Mouse (Mus musculus): ENCODE data around the gene Kdm4b. TPM values are rescaled to one million over a fixed set of nuclear protein-coding genes. Genes with fewer than 3 reads are reported as not detected.
A peak's percentile ranks its signal among the peaks of the same experiment; 100 is the strongest.

Kdm4b gene
- total and polyA plus RNA-seq, 2 experiments, result 9.5 to 15.6 TPM

- Histone ChIP-seq H3K9ac (ENCODE audit: low read depth, low read length) (no peak overlapping the region), H3K27ac (replicated peaks; ENCODE audit: insufficient read depth, low read depth, low read length) (no peak overlapping the region), H3K4me1 (ENCODE audit: control insufficient read depth, insufficient read depth, low read length) (peaks cover 6% of the 10 kb centered on the region; the same call in 1 of the 2 replicates), H3K36me3 (ENCODE audit: control insufficient read depth, insufficient read depth, low read length) (no peaks in the 10 kb centered on the region), H3K4me3 (ENCODE audit: insufficient read depth, low read depth, low read length) (no peak overlapping the region), H3K27me3 (ENCODE audit: control insufficient read depth, insufficient read depth, low read length) (no peaks in the 10 kb centered on the region), H3K79me2 (ENCODE audit: control insufficient read depth, insufficient read depth, low read length) (no peaks in the 10 kb centered on the region; the same call in 1 of the 2 replicates)
- no peak for TF ChIP-seq POLR2A (IDR thresholded peaks at IDR 0.05; ENCODE audit: extremely low read depth, insufficient read depth, low read length)
- TF ChIP-seq CTCF (IDR thresholded peaks at IDR 0.05; ENCODE audit: low read depth, low read length), result no peak
- DNase-seq (ENCODE audit: extremely low read depth, low read depth, low spot score), result peak; percentile 72
- WGBS, result 69% methylated on average over 7 of the region's 7 CpGs
These were observed 40.2 kb downstream of the Kdm4b start for GRCm38 (mm10) chr17:56365791-56366673.

GRCm38 (mm10) chr17:56368291-56368790 is 42.5 kb downstream of the Kdm4b start:
- Histone ChIP-seq H3K27ac (replicated peaks; ENCODE audit: insufficient read depth, low read depth, low read length) (no peak overlapping the region), H3K4me1 (ENCODE audit: control insufficient read depth, insufficient read depth, low read length) (peaks cover 10% of the 10 kb centered on the region), H3K4me3 (ENCODE audit: insufficient read depth, low read depth, low read length) (no peak overlapping the region), H3K79me2 (ENCODE audit: control insufficient read depth, insufficient read depth, low read length) (no peaks in the 10 kb centered on the region; the same call in 1 of the 2 replicates), H3K9ac (ENCODE audit: low read depth, low read length) (no peak overlapping the region), H3K36me3 (ENCODE audit: control insufficient read depth, insufficient read depth, low read length) (no peaks in the 10 kb centered on the region), H3K27me3 (ENCODE audit: control insufficient read depth, insufficient read depth, low read length) (no peaks in the 10 kb centered on the region)
- no peak for TF ChIP-seq CTCF (IDR thresholded peaks at IDR 0.05; ENCODE audit: low read depth, low read length)
- TF ChIP-seq POLR2A (IDR thresholded peaks at IDR 0.05; ENCODE audit: extremely low read depth, insufficient read depth, low read length), result no peak
- no peak for DNase-seq (ENCODE audit: extremely low read depth, low read depth, low spot score)
- WGBS, result 90% methylated on average over 6 of the region's 6 CpGs

- Histone ChIP-seq H3K27ac (replicated peaks; ENCODE audit: insufficient read depth, low read depth, low read length) (no peak overlapping the region), H3K79me2 (ENCODE audit: control insufficient read depth, insufficient read depth, low read length) (no peaks in the 10 kb centered on the region), H3K9ac (ENCODE audit: low read depth, low read length) (no peak overlapping the region), H3K36me3 (ENCODE audit: control insufficient read depth, insufficient read depth, low read length) (no peaks in the 10 kb centered on the region), H3K4me3 (ENCODE audit: insufficient read depth, low read depth, low read length) (no peak overlapping the region), H3K4me1 (ENCODE audit: control insufficient read depth, insufficient read depth, low read length) (peaks cover 16% of the 10 kb centered on the region), H3K27me3 (ENCODE audit: control insufficient read depth, insufficient read depth, low read length) (no peaks in the 10 kb centered on the region)
- 94% methylated on average over 3 of the region's 3 CpGs for WGBS
- no peak for TF ChIP-seq CTCF (IDR thresholded peaks at IDR 0.05; ENCODE audit: low read depth, low read length)
- no peak for TF ChIP-seq POLR2A (IDR thresholded peaks at IDR 0.05; ENCODE audit: extremely low read depth, insufficient read depth, low read length)
- DNase-seq (ENCODE audit: extremely low read depth, low read depth, low spot score), result no peak
These were observed 44.2 kb downstream of the Kdm4b start for GRCm38 (mm10) chr17:56370090-56370489.

- H3K4me1 ChIP-seq (ENCODE audit: control insufficient read depth, insufficient read depth, low read length), result peaks cover 10% of the 10 kb centered on the region
- H3K79me2 ChIP-seq (ENCODE audit: control insufficient read depth, insufficient read depth, low read length), result no peaks in the 10 kb centered on the region
- DNase-seq (ENCODE audit: extremely low read depth, low read depth, low spot score), result no peak
- no peak overlapping the region for H3K27ac ChIP-seq (replicated peaks; ENCODE audit: insufficient read depth, low read depth, low read length)
- H3K9ac ChIP-seq (ENCODE audit: low read depth, low read length), result no peak overlapping the region
- H3K36me3 ChIP-seq (ENCODE audit: control insufficient read depth, insufficient read depth, low read length), result no peaks in the 10 kb centered on the region
- TF ChIP-seq POLR2A (IDR thresholded peaks at IDR 0.05; ENCODE audit: extremely low read depth, insufficient read depth, low read length) (no peak), CTCF (IDR thresholded peaks at IDR 0.05; ENCODE audit: low read depth, low read length) (no peak)
- H3K27me3 ChIP-seq (ENCODE audit: control insufficient read depth, insufficient read depth, low read length), result no peaks in the 10 kb centered on the region
- WGBS, result 96% methylated on average over 15 of the region's 15 CpGs
- H3K4me3 ChIP-seq (ENCODE audit: insufficient read depth, low read depth, low read length), result no peak overlapping the region
These were observed 45.3 kb downstream of the Kdm4b start for GRCm38 (mm10) chr17:56371029-56371660.

- H3K4me3 ChIP-seq (ENCODE audit: insufficient read depth, low read depth, low read length), result no peak overlapping the region
- H3K4me1 ChIP-seq (ENCODE audit: control insufficient read depth, insufficient read depth, low read length), result peaks cover 10% of the 10 kb centered on the region
- no peaks in the 10 kb centered on the region for H3K27me3 ChIP-seq (ENCODE audit: control insufficient read depth, insufficient read depth, low read length)
- no peak overlapping the region for H3K27ac ChIP-seq (replicated peaks; ENCODE audit: insufficient read depth, low read depth, low read length)
- H3K36me3 ChIP-seq (ENCODE audit: control insufficient read depth, insufficient read depth, low read length), result no peaks in the 10 kb centered on the region
- no peaks in the 10 kb centered on the region for H3K79me2 ChIP-seq (ENCODE audit: control insufficient read depth, insufficient read depth, low read length)
- no peak overlapping the region for H3K9ac ChIP-seq (ENCODE audit: low read depth, low read length)
- 91% methylated on average over 4 of the region's 4 CpGs for WGBS
- TF ChIP-seq CTCF (IDR thresholded peaks at IDR 0.05; ENCODE audit: low read depth, low read length) (no peak), POLR2A (IDR thresholded peaks at IDR 0.05; ENCODE audit: extremely low read depth, insufficient read depth, low read length) (no peak)
- no peak for DNase-seq (ENCODE audit: extremely low read depth, low read depth, low spot score)
These were observed 46.2 kb downstream of the Kdm4b start for GRCm38 (mm10) chr17:56372109-56372508.

All from liver, adult 2 months (tissue).